Mouse (Mus musculus) heart, postnatal 0 days (tissue): ENCODE measurements around the gene Clip2.

Source experiments
- CTCF ChIP-seq: IDR thresholded peaks from 2 replicates; pipeline ENCODE4 v1.5.1; 2016; ENCODE audit warnings: antibody characterized with exemption, control low read depth, low read depth
- EP300 ChIP-seq: IDR thresholded peaks from 2 replicates; pipeline ENCODE4 v1.6.1; 2016; ENCODE audit warnings: antibody characterized with exemption, low read depth

DNA sequence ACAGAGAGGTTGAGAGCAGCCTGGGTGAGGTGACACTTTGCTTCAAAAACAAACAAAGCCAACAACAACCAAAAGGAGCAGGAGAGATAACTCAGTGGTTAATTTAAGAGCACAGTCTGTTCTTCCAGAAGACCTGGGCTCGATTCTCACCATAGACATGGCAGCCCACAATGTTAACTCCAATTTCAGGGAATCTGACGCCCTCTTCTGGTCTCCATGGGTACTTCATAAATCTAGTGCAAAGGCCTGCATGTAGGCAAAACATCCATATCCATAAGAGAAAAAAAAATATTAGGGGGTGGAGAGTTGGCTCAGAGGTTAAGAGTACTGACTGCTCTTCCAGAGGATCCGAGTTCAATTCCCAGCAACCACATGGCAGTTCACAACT is 7.0 kb downstream of the Clip2 start:
- TF ChIP-seq EP300: no peak
- 0 out of 2 replicates have a peak, but pooled peaks have one; percentile 8 for TF ChIP-seq CTCF
